Mouse (Mus musculus) cerebellum, adult 2 months (tissue): ENCODE data around the gene Gmds.

Experiments used
- CTCF ChIP-seq: fragments of 200-500 bp; IDR thresholded peaks from 2 replicates; pipeline ENCODE4 v1.5.1; 2011; ENCODE audit warnings: low read depth, mild to moderate bottlenecking, control low read depth, low read length, moderate library complexity, borderline replicate concordance; ENCODE audit not compliant: insufficient read depth
- POLR2A ChIP-seq: fragments of 200-500 bp; IDR thresholded peaks from 2 replicates; pipeline ENCODE4 v1.6.1; 2011; ENCODE audit warnings: low read length, control low read depth, borderline replicate concordance; ENCODE audit not compliant: insufficient read depth

DNA sequence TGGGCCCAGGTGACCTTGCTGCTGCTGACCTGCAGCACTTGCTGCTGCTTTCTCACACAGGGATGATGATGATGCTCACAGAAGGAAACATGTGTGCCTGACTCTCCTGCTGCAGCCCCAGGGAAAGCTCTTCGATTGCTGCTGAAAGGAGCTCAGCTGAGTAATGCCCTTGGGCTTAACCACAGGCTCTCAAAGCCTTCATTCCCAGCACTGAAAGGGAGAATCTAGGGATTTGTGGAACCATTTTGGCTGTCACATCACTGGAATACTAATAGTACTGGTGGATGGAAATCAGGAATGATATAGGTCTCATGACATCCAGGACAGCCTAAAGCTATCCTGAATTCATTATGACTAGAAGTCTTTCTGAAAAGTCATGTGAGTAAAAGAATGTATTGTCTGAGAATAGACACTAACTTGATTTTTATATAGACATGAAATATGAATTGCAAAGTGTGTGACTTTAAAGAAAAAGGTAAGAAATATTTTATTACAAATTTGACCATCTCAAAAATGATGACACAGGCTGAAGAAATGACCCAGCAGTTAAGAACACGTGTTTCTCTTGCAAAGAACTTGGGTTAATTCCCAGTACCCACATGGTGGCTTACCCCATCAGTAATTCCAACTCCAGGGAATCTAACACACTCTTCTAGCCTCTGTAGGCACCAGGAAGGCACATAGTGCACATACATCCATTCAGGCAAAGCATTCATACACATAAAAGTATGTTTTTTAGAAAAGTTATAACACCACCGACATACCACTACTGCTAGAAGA lies 43.9 kb downstream of the Gmds start:
- TF ChIP-seq POLR2A: no peak
- TF ChIP-seq CTCF: no peak
